Mouse (Mus musculus) fibroblast of lung, adult 2 months (primary cell): ENCODE data around the gene Ddn.
"Not testable (repeated sequence)": the region's sequence is repeated elsewhere in the genome, so short reads cannot be mapped to it uniquely, and the experiment has no call there.

Experiments
- DNase-seq: peaks from one replicate; pipeline ENCODE4 v3.0.0-alpha.2; 2011; ENCODE audit warnings: low read depth

Ddn gene

DNA sequence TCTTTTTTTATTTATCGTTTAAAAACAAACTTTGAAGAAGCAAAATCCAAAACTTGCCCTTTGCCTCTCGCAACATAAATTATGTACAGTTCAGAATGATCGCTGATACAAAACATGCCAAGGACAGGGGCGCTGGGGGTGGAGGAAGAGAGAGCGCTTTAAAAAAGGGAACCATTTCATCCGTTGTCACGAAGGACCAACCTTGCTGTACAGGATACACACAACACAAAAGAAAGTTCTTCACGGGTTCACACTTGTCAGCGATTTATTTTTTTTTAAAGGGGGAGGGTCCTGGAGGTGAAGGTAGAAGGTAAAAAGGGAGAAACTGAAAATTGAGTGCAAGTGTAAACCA lies 22.4 kb upstream of the Ddn start:
- DNase-seq: no peak

- DNase-seq: peak; percentile 93
Observed at GRCm38 (mm10) chr15:98830736-98831683, 21.7 kb upstream of the Ddn start, which contains the start of gene Prkag1. Prkag1 (minus strand) TSS chr15:98831521.

DNA sequence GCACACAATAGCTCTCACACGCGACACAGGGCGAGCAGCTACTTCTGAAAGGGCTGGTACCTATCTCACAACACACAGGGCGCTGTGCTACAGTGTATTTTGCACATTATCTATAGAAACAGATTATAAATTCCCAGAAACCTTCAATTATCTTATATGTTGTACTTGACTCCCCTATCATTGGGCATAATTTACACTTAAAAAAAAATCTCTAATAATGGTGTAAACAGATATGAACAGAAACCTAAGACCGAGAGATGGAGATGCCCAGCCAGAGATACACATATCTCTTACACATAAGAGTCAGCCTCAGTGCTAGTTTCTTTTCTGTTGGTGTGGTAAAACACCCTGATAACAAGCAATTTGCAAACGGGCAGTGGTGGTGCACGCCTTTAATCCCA lies 18.3 kb upstream of the Ddn start:
- no peak for DNase-seq

GRCm38 (mm10) chr15:98823434-98823833 lies 14.1 kb upstream of the Ddn start:
- no peak for DNase-seq

DNA sequence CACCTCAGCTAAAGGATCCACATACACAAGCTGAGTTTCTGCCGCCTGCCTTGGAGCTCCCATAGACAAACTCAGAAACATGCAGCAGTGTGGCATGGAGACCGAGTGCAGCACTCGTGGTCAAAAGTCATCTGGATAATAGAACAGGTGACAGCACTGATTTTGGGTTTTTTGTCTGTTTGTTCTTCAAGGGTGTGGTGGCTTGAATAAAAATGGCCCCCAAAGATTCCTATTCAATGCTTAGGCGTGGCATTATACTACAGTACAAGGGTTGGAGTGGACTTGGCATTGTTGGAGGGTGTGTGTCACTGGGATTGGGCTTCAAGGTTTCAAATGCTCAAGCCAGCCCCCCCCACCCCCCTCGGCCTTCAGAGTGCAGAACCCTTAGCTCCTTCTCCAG lies 12.9 kb upstream of the Ddn start:
- DNase-seq: no peak

- DNase-seq: no peak
Observed at GRCm38 (mm10) chr15:98821403-98821802, 12.1 kb upstream of the Ddn start.

DNA sequence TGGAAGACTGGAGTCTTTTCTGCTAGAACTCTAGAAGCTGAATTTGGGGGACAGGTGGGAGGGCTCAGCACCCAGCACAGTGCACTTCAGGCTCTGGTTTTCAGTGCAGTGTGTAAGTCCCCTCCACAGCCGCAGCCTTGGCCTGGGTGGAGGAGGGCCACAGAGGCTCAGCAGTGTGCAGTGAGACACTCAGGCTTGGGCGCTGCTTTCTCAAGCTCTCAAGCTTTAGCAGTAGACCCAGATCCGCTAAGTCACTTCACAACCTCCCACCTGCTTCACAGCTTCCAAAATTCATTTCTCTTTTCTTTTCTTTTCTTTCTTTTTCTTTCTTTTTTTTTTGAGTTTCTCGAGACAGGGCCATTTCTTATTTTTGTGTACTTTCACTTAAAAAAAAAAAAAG lies 11.6 kb upstream of the Ddn start:
- no peak for DNase-seq

GRCm38 (mm10) chr15:98818171-98818570 lies 8.9 kb upstream of the Ddn start:
- no peak for DNase-seq

DNA sequence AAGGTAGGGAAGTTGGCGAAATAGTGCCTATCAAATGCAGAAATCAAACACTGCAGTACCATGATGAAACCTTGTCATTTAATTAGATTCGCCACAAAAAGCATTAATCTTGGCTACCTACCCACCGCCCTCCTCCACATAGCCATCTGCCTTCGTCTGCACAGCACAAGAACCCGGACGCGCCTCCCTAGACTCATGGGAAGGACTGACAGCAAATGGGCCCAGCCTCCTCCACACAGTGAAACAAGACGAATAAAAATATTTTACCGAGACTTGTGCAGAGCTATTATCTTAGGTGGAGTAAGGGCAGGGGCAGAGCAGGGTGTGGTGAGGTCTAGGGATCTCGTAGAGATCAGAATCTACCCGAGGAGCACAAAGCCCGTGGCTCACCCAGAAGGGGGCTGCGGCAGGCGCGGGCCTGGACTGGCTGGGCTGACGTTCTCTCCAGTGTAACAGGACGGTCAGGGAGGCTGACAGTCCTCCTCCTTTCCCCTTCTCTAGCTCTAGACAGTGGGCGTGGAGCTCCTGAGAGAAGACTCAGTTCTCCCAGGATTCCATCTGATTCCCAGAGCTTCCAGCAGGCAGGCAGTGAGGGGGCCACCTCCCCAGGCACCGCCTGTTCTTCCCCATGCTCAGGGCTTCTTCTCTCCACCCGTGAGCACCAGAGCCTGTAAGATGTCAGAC lies 3.6 kb upstream of the Ddn start:
- no peak for DNase-seq

DNA sequence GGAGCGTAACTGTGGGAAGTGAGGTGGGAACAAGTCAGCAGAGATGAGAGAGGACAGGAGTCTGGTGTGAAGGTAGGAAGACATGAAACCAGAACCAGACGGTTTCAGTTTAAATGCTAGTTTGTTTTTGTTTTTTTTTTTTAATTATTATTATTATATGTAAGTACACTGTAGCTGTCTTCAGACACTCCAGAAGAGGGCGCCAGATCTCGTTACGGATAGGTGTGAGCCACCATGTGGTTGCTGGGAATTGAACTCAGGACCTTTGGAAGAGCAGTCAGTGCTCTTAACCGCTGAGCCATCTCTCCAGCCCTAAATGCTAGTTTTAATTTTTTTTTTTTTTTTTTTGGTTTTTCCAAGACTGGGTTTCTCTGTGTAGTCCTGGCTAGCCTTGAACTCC lies 922 bp upstream of the Ddn start:
- not testable (repeated sequence) for DNase-seq

- no peak for DNase-seq
Observed at GRCm38 (mm10) chr15:98808651-98809134, 597 bp downstream of the Ddn start.

GRCm38 (mm10) chr15:98807895-98808650 lies 1.2 kb downstream of the Ddn start:
- DNase-seq: no peak

DNA sequence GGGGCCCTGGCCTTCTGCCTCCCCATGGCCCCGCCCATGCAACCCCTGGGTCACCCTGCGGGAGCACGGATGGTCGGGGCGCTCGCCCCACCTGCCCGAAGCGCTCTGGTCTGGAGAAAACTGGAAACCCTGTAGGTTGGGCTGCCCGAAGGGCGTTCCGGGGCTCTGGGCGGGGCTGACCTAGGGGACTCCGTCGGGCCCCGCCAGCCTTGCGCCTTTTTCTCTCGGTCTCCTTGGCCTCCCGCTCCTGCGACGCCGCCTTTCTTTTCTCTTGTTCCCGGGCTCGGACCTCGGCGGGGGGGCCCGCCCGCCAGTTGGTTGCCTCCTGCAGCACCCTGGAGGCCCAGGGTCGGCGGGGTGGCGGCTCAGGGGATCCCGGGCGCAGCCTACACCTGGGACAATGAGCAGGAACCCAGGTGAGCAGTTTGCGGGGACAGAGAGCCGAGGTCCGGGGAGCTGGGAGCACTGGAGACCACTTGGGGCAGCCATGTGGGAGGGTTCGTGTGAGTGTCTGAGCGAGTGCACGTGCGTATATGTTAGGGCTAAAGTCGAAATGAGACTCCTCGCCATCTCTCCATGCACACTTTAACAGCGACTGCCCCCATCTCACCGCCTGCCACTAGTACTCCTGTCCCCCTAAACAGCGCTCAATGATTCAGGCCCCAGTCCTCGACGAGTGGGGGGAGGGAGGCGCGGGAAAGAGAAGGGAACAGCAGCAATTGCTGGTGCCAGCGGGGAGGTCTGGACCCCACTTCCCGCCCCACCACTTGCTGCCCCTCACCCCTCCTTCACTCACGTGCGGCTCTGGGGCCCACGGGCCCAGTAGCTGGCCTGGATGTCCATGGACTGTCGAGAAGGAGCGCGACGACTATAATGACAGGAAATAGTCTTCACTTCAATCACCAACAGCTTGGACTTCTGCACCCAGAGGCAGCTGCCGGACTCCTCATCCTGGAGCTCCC lies 2.2 kb downstream of the Ddn start:
- no peak for DNase-seq

DNA sequence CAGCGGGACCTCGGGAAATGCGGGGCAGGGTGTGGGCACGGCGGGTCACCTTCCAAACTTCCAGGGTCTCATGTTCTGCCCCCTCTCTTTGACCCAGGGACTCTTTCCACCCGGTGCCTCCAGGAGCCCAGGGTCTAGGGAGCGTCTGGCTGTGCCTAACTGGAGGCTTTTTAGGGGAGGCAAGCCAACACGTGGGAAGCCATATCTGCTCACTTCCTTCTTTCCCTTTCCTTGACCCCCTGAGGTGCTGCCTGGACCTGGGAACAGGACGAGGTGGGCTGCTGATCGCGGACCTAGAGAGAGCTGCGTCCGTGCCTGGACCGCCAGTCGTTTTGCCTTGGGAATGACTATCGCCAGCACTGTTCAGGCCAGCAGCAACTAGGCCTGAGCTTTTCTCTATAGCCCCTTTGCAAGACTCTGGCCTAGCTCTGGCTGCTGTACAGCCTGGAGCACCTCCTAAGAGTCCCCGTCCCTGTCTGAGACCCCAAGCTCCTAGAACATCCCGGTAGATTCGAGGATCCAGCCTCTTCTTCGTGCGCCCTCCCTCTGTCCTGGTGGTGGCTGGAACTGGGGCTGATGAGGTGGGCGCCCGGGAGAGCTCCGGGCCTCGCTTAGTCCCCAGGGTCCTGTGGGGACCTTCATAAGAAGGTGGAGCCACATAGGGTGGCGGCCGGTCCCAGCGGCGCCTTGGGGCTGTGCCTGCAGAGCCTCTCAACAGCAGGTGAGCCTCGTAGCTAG lies 3.0 kb downstream of the Ddn start:
- DNase-seq: no peak

- no peak for DNase-seq
Observed at GRCm38 (mm10) chr15:98805324-98806040, 3.8 kb downstream of the Ddn start.

DNA sequence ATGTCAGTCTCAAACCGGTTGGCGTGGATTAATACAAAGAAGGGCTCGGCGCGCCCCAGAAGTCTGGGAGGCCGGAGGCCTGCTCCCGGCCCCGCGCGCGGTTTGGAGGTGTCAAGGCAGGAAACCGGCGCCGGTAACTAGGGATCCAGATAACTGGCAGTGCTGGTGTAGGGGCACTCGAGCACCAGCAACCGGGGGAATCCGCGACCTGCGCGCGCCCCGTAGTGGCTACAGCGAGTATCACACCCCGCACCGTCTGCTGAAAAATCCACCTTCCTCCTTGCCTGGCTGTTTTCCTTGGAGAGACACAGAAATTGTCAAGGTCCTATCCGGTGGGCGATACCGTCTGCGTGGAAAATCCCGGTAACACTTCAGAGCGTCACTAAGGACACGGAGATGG lies 5.2 kb downstream of the Ddn start:
- no peak for DNase-seq

DNA sequence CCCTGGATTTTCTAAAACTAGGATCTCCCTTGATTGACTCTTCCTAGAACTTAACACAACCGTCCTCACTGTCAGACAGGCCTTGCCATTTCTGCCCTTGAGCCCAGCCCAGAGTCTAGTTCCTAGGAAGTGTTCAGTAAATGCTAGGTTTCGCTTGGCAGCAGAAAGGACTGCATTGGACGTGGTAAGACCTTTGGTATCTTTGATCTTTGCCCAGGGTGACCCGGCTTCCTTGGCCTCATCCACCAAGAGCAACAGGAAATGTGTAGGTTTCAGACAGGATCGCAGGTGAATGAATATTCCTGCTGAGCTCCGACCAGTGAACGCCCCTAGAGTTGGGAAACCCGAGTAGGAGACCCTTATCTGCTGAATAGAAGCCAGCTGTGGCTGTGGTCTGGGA lies 6.4 kb downstream of the Ddn start:
- no peak for DNase-seq

DNA sequence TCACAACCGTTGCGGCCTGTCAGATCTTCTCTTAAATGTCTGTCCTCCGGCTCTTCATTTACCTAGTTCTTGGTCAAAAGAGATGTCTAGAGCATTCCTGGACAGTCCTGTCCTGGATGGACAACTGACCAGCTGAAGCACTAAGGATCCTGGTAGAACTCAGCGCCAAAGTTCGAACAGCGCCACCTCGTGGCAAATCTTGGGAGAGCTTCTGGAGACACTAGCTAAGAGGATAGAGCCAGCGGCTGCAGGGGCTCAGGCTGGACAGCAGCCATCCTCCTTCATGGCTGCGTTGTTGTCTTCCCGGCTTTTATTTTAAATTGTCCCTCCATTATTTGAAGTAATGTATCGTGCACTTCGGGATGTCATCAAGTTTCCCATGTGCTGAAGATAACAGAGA lies 9.9 kb downstream of the Ddn start:
- no peak for DNase-seq

DNA sequence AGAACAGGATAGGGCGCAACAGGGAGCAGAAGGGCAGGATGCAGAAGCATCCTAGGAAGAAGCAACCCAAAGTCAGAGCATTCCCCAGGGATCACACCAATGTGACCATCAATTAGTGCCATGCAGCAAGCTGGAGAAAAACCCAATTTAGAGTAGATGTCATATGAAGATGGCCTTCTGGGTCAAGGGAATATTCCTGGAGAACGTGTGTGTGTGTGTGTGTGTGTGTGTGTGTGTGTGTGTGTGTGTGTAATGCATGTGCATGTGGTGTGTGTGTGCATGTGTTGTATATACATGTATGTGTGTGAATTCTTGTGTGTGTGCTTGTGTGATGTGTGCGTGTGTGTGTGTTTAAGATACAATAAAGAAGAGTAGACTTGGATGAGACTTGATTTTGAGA lies 10.4 kb downstream of the Ddn start:
- no peak for DNase-seq
